Mouse (Mus musculus): ENCODE results near the gene Gdf11. TPM values are rescaled to one million over a fixed set of nuclear protein-coding genes. Genes with fewer than 3 reads are reported as not detected.
A peak's percentile ranks its signal among the peaks of the same experiment; 100 is the strongest.

The Gdf11 gene
- polyA plus RNA-seq, 1 experiment = 0.82 TPM

DNA sequence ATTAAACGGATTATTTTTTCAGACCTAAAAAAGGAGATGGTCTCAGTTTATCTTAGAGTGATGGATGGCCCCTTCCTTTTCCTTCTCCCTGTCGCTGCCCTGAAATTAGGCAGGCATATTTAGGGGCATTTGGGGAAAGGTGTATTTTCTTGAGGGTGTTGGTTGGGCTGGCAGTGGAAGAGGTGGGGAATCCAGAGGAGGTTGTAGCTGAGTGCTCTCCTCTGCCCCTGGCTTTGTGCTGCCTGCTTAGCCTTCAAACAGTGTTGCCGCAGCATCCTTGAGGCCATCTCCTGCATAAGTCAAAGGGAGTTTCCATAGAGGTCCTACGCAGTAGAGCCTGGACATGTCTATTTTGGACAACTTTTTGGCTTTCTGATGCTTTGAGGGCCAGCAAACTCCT lies 21.3 kb upstream of the Gdf11 start:
- TF ChIP-seq CTCF (IDR thresholded peaks at IDR 0.05; ENCODE audit: extremely low read depth, insufficient read length, insufficient replicate concordance, low read depth, low read length) (no peak), POLR2A (IDR thresholded peaks at IDR 0.05; ENCODE audit: low read depth, low read length) (no peak)
- H3K4me1 ChIP-seq (ENCODE audit: control insufficient read depth, insufficient read depth, insufficient read length, low read length) = peaks cover 4% of the 10 kb centered on the region; the same call in 1 of the 2 replicates
- H3K4me3 ChIP-seq (ENCODE audit: low read depth, low read length) = no peak overlapping the region
- 83% methylated on average over 4 of the region's 4 CpGs for WGBS
- H3K27ac ChIP-seq (ENCODE audit: insufficient read depth, low read depth, low read length) = no peak overlapping the region
- H3K27me3 ChIP-seq (ENCODE audit: control insufficient read depth, insufficient read depth, low read length) = no peaks in the 10 kb centered on the region; the same call in 1 of the 2 replicates
- H3K36me3 ChIP-seq (ENCODE audit: control insufficient read depth, insufficient read depth, low read length) = peaks cover 25% of the 10 kb centered on the region

DNA sequence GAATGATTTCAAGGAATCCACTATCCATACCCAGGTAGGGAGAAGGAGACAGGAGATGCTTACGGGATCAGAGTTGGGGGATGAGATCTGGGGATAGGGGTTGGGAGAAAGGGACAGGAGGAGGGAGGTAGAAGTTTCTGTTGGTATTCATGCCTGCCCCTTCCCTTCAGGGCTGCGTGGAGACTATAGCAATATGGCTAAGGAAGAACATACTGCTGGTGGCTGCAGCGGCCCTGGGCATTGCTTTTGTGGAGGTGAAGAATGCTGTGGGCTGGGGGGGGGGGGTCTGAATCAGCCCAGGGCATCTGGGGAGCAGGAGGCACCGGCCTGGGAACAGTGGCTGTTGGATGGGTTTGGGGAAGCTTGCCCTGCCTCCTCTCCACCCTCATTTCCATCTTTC lies 20.8 kb upstream of the Gdf11 start:
- TF ChIP-seq CTCF (IDR thresholded peaks at IDR 0.05; ENCODE audit: extremely low read depth, insufficient read length, insufficient replicate concordance, low read depth, low read length) = no peak
- no peak for TF ChIP-seq POLR2A (IDR thresholded peaks at IDR 0.05; ENCODE audit: low read depth, low read length)
- WGBS = 80% methylated on average over 4 of the region's 4 CpGs
- Histone ChIP-seq H3K27me3 (ENCODE audit: control insufficient read depth, insufficient read depth, low read length) (no peaks in the 10 kb centered on the region; the same call in 1 of the 2 replicates), H3K27ac (ENCODE audit: insufficient read depth, low read depth, low read length) (no peak overlapping the region), H3K4me1 (ENCODE audit: control insufficient read depth, insufficient read depth, insufficient read length, low read length) (peaks cover 3% of the 10 kb centered on the region; the same call in 1 of the 2 replicates), H3K36me3 (ENCODE audit: control insufficient read depth, insufficient read depth, low read length) (peaks cover 21% of the 10 kb centered on the region), H3K4me3 (ENCODE audit: low read depth, low read length) (no peak overlapping the region)

DNA sequence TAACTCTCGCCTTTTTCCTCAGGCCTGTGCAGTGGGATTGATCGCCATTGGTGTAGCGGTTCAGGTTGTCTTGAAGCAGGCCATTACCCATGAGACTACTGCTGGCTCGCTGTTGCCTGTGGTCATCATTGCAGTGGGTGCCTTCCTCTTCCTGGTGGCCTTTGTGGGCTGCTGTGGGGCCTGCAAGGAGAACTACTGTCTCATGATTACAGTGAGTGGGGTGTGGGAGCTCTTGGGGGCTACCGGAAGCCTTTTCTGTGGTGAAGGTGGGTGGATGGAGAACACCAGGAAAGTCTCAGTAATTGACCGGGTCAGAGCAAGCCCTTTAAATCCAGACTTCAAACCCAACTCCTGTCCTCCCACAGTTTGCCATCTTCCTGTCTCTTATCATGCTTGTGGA lies 19.9 kb upstream of the Gdf11 start:
- Histone ChIP-seq H3K27me3 (ENCODE audit: control insufficient read depth, insufficient read depth, low read length) (no peaks in the 10 kb centered on the region; the same call in 1 of the 2 replicates), H3K27ac (ENCODE audit: insufficient read depth, low read depth, low read length) (no peak overlapping the region), H3K36me3 (ENCODE audit: control insufficient read depth, insufficient read depth, low read length) (peaks cover 17% of the 10 kb centered on the region), H3K4me1 (ENCODE audit: control insufficient read depth, insufficient read depth, insufficient read length, low read length) (peaks cover 3% of the 10 kb centered on the region; the same call in 1 of the 2 replicates), H3K4me3 (ENCODE audit: low read depth, low read length) (peak overlapping the region; percentile 100)
- WGBS = 90% methylated on average over 6 of the region's 6 CpGs
- TF ChIP-seq CTCF (IDR thresholded peaks at IDR 0.05; ENCODE audit: extremely low read depth, insufficient read length, insufficient replicate concordance, low read depth, low read length) = no peak
- TF ChIP-seq POLR2A (IDR thresholded peaks at IDR 0.05; ENCODE audit: low read depth, low read length) = no peak

DNA sequence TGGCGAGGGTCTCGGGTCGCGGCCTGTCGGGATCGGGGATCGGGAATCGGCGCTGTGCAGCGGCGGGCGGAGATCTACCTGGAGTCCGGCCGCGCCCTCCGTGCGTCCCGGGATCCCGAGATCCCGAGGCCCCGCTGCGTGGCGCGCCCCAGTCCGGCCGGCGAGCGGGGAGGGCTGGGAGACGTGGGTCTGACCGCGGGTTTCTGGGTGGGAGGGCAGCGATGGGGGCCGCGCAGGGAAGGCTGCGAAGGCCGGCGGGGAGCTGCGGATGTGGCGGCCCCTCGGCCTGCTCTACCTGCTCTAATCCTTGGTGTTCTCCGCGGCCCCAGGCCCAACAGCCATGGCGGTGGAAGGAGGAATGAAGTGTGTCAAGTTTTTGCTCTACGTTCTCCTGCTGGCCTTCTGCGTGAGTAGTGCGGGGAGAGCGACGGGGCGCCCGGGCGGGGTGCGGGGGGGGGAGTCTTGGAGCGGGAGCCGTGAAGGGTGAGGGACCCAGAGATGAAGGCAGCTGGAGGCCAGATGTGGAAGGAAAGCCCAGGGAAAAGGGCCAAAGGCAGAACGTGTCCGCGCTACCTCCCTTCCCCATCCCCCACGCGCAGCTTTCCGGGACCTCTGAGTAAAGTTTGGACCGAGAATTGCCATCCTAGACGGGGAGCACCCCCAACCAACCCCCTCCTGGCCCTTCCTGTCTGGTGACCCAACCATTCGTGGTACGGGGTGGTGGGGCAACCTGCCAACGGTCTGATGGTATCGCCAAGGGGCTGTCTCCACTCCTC lies 18.7 kb upstream of the Gdf11 start:
- peaks cover 3% of the 10 kb centered on the region; the same call in 1 of the 2 replicates for H3K4me1 ChIP-seq (ENCODE audit: control insufficient read depth, insufficient read depth, insufficient read length, low read length)
- peaks cover 15% of the 10 kb centered on the region for H3K36me3 ChIP-seq (ENCODE audit: control insufficient read depth, insufficient read depth, low read length)
- 2% methylated on average over 66 of the region's 66 CpGs for WGBS
- TF ChIP-seq POLR2A (IDR thresholded peaks at IDR 0.05; ENCODE audit: low read depth, low read length) = no peak
- no peak for TF ChIP-seq CTCF (IDR thresholded peaks at IDR 0.05; ENCODE audit: extremely low read depth, insufficient read length, insufficient replicate concordance, low read depth, low read length)
- H3K27ac ChIP-seq (ENCODE audit: insufficient read depth, low read depth, low read length) = peak overlapping the region; percentile 90
- peak overlapping the region; percentile 100 for H3K4me3 ChIP-seq (ENCODE audit: low read depth, low read length)
- H3K27me3 ChIP-seq (ENCODE audit: control insufficient read depth, insufficient read depth, low read length) = no peaks in the 10 kb centered on the region; the same call in 1 of the 2 replicates

DNA sequence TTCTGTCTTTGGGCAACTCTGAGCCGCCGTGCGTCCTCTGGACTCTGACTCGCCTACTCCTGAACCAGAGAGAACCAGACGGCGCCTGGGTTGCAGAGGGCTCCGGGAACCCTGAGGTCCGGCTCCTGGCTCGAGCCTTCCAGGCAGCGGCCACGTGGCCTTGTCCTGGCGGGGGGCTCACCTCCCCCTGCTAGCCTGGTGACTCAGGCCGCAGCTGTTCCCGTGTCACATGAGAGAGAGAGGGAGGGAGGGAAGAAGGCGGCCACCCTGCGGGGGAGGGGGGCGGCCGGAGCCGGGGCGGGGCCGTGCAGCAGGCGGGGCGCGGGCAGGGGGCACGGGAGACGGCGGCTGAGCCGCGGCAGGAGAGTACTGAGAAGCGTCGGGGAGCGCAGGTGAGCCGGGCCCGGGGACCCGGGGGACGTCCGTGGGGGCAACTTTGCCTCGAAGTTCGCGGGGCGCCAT lies 18.1 kb upstream of the Gdf11 start:
- 2% methylated on average over 34 of the region's 41 CpGs for WGBS
- Histone ChIP-seq H3K4me3 (ENCODE audit: low read depth, low read length) (peak overlapping the region; percentile 100), H3K27me3 (ENCODE audit: control insufficient read depth, insufficient read depth, low read length) (no peaks in the 10 kb centered on the region; the same call in 1 of the 2 replicates), H3K27ac (ENCODE audit: insufficient read depth, low read depth, low read length) (peak overlapping the region; percentile 90), H3K4me1 (ENCODE audit: control insufficient read depth, insufficient read depth, insufficient read length, low read length) (peaks cover 3% of the 10 kb centered on the region; the same call in 1 of the 2 replicates), H3K36me3 (ENCODE audit: control insufficient read depth, insufficient read depth, low read length) (peaks cover 11% of the 10 kb centered on the region)
- TF ChIP-seq POLR2A (IDR thresholded peaks at IDR 0.05; ENCODE audit: low read depth, low read length) (peak; percentile 70), CTCF (IDR thresholded peaks at IDR 0.05; ENCODE audit: extremely low read depth, insufficient read length, insufficient replicate concordance, low read depth, low read length) (no peak)

DNA sequence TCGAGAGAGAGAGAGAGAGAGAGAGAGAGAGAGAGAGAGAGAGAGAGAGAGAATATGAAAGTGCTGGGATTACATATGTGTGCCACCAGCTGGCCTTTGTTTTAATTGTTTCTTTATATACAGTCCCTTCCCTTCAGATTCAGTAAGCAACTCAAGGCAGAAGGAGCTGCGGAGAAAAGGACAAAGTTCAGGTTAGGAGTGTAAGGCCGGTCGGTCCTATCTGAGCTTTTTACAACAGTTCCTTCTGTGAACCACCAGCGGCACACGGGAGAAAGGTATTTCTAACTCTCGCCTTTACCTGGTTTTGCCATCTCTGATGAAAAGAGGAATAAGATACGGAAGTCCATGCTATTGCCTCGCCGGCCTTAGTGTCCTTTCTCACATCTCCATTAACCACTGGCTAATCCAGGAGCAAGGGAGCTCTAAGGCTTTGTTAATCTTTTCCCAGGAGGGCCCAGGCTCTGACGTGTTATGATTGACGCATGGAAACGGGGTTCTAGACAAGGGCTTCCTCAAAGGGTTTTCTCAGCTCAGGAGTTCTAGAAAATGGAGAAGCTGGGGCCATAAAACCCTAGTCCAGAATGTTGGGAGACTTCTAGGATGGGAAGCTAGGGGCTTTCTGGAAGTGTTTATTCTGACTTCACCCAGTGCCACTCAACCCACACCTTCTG lies 17.4 kb upstream of the Gdf11 start:
- no peak; the same call in 1 of the 2 replicates for TF ChIP-seq POLR2A (IDR thresholded peaks at IDR 0.05; ENCODE audit: low read depth, low read length)
- TF ChIP-seq CTCF (IDR thresholded peaks at IDR 0.05; ENCODE audit: extremely low read depth, insufficient read length, insufficient replicate concordance, low read depth, low read length) = no peak
- Histone ChIP-seq H3K36me3 (ENCODE audit: control insufficient read depth, insufficient read depth, low read length) (peaks cover 5% of the 10 kb centered on the region), H3K27ac (ENCODE audit: insufficient read depth, low read depth, low read length) (peak overlapping the region; percentile 88), H3K4me3 (ENCODE audit: low read depth, low read length) (peak overlapping the region; percentile 100), H3K4me1 (ENCODE audit: control insufficient read depth, insufficient read depth, insufficient read length, low read length) (peaks cover 7% of the 10 kb centered on the region; the same call in 1 of the 2 replicates), H3K27me3 (ENCODE audit: control insufficient read depth, insufficient read depth, low read length) (no peaks in the 10 kb centered on the region; the same call in 1 of the 2 replicates)
- WGBS = 19% methylated on average over 13 of the region's 13 CpGs

DNA sequence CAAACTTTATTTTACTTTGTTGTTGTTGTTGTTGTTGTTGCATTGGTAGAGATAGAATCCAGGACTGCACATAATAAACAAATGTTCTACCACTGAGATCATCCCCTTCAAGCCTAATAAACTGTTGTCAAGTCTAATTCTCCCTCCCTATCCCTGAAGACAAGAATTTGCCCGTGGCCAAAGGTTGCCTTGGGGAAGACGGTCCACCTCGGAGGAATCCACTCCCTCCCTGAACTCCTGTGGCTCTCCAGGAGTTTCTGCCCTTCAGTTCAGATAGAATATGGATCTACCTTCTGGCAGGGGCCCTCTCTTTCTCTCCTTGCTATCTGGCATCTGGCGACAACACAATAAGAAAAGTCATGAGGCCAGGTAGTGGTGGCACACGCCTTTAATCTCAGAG lies 13.3 kb upstream of the Gdf11 start:
- Histone ChIP-seq H3K27me3 (ENCODE audit: control insufficient read depth, insufficient read depth, low read length) (no peaks in the 10 kb centered on the region; the same call in 1 of the 2 replicates), H3K27ac (ENCODE audit: insufficient read depth, low read depth, low read length) (no peak overlapping the region), H3K4me3 (ENCODE audit: low read depth, low read length) (no peak overlapping the region), H3K36me3 (ENCODE audit: control insufficient read depth, insufficient read depth, low read length) (no peaks in the 10 kb centered on the region), H3K4me1 (ENCODE audit: control insufficient read depth, insufficient read depth, insufficient read length, low read length) (peaks cover 7% of the 10 kb centered on the region; the same call in 1 of the 2 replicates)
- TF ChIP-seq CTCF (IDR thresholded peaks at IDR 0.05; ENCODE audit: extremely low read depth, insufficient read length, insufficient replicate concordance, low read depth, low read length) (no peak), POLR2A (IDR thresholded peaks at IDR 0.05; ENCODE audit: low read depth, low read length) (no peak)
- 48% methylated on average over 5 of the region's 5 CpGs for WGBS
